Mouse (Mus musculus): ENCODE data around the gene Igfbp3.

Gene Igfbp3

DNA sequence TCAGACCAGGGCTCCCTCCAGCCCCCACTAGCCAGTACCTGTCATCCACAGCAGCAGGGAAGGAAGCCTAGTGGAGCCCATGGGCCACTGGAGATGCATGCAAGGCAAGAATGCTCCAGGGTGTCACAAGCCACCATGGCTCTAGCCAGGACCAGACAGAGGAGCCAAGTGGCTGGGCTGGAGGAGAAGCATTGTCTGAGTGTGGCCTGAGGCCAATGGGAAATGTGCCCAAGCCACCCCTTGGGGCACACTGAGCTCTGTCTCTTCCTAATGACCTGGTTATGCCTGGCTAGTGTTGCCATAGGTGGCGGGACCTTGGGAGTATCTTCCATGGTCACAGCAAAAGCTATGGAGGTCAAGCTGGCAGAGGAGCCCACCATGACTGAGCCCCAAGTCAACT is 44.1 kb downstream of the Igfbp3 start:
- in situ Hi-C loops (cut with MboI, MseI) = no loop called here

DNA sequence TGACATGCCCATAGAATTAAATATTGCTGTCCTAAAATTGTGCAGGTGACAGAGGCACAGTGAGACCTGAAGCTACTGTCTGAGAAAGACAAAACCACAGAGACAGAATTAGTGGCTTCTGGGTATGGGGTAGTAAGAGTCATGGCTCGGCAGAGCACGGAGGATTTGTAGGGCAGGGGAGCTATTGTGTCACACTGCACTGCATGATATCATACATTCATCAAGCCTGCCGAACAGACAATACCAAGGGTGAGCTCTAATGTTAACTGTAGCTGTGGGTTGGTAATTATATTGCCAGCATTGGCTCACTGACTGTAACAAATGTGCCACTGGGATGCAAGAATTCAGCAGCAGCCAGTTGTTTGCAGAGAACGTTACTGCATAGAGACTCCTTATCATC is 49.3 kb downstream of the Igfbp3 start:
- in situ Hi-C loops (cut with MboI, MseI) = no loop called here

DNA sequence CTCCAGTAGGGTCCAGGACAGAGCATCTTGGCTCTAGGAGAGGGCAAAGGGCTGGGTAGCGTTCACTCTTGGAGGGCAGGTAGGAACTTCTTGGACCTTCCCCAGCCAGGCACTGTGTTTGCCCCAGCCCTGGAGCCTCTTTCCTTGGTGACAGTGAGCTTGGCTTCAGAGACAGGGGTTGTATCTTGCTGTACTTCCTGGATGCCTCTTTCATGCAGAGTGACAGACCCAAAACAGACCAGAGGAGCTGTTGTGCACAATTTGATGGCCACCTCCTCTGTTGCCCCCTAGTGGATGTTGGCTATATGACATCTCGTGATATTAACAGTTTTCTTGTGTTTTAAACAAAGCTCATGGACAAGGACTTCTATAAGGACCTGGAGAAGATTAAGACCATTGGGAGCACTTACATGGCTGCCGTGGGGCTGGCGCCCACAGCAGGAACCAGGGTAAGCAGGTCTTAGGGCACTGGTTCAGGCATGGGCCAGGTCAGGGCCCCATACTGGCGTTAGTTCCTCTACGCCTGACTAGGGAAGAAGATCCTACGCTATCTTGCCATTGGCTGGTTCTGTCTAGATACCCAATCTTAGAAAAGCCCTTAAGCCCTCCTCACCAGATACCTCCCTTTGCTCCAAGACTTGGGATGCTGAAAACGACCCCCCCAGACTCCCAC is 52.1 kb downstream of the Igfbp3 start:
- in situ Hi-C loops (cut with MboI, MseI) = no loop called here

DNA sequence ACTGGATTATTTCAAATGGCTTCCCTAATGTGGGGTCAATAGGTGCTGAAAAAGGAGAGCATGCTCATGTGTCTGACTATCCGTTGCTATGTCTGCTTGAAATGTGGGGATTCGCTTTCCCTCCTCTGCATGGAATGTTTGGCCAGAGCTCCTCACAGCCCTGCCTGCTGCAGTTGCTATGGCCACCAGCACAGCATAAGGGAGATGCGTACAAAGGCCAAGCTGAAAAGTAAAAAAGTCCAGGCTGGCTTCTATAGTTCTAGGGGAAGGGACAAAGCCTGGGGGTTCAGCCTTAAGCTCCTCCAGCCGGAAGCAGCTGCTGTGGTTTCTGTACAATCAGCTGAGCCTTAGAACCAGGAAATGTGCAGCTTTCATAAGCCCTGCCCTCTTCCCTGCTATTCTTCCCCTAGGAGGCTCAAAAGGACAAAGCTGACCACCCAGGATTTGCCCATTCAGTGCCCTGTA is 53.1 kb downstream of the Igfbp3 start:
- in situ Hi-C loops (cut with MboI, MseI) = no loop called here

DNA sequence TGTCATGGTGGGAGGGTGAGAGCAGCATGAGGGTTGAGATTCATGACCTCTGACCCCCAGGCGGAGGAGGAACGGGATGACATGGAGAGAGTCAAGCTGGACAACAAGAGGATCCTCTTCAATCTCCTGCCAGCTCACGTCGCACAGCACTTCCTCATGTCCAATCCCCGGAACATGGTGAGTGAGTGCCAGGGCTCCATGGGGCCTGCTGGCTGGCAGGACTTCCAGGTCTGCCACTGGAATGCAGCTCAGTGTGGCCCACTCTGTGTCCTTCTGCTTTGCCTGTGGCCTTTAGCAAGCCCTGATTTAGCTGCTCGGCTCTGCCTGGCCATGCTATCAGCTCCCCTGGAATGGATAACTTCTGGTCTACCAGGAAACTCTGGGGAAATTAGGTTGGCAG is 53.6 kb downstream of the Igfbp3 start:
- in situ Hi-C loops (cut with MboI, MseI) = no loop called here

DNA sequence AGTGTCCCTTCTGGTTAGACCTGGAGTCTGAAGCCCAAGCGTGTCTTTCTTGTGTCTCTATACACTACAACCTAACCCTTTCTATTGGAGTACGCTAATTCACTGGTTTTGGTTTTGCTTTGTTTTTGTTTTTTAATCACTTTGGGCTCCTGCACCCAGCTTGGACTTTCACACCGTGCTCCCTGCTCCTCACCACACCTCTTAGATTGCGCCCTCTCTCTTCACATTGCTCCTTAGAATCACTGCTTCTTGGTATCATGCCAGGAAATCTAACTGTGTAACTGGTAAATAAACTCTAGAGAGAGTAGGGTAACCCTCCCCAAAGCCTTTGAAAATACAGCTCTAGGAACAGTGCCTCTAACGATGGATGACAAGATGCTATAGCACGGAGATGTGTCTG is 55.5 kb downstream of the Igfbp3 start:
- in situ Hi-C loops (cut with MboI, MseI) = loop anchor here (10.0 kb wide), 1 partner anchor 503 kb away; the partner anchor contains the start of gene Ramp3

DNA sequence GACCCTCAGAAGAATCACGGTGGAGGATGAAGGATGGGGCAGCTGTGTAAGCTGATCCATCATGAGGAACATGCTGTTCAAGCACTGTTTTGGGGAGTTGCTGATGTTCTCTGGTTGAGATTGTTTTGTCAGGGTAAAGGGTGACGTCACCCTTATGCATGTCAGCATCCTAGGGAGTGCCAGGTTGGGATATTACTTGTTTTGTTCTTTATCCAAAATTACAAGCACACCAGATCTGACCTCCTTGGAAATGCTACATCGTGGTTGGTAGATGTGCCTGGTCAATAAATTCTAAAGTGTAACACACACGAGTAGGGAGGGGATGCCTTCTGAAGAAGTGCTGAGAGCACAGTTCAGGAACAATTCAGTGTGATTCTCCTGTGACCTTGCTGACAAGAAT is 57.3 kb downstream of the Igfbp3 start:
- in situ Hi-C loops (cut with MboI, MseI) = loop anchor here (10.0 kb wide), 1 partner anchor 502 kb away; the partner anchor contains the start of gene Ramp3

All from regulatory T cell (primary cell).